Mouse (Mus musculus): ENCODE data around the gene Ube2l3. TPM values are rescaled to one million over a fixed set of nuclear protein-coding genes. Genes with fewer than 3 reads are reported as not detected.

The Ube2l3 gene
- total RNA-seq, 2 experiments from 2014 or later = 110 to 125 TPM

GRCm38 (mm10) chr16:17154346-17154745 lies 48.1 kb downstream of the Ube2l3 start:
- DNase-seq = no peak
- intact Hi-C loops (cut with DNase I) = no loop called here

DNA sequence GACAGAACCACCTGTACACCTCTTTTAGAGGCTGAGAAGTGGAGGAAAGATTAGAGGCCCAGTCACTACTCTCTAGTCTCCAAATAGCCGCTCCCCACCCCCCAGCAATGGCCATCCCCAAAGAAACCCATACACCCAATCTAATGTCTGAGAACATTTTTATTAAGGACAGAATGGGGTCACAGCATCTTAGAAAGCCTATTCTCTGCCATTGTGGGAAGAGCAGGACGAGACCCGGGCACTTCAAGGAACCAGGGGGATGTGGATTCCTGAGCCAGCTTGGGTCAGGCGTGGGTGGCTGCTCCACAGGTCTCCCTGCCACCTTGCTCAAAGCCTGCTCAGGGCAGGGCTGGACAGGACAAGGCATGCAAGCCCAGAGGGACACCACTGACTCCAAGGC lies 50.6 kb downstream of the Ube2l3 start:
- DNase-seq = no peak
- intact Hi-C loops (cut with DNase I) = no loop called here

DNA sequence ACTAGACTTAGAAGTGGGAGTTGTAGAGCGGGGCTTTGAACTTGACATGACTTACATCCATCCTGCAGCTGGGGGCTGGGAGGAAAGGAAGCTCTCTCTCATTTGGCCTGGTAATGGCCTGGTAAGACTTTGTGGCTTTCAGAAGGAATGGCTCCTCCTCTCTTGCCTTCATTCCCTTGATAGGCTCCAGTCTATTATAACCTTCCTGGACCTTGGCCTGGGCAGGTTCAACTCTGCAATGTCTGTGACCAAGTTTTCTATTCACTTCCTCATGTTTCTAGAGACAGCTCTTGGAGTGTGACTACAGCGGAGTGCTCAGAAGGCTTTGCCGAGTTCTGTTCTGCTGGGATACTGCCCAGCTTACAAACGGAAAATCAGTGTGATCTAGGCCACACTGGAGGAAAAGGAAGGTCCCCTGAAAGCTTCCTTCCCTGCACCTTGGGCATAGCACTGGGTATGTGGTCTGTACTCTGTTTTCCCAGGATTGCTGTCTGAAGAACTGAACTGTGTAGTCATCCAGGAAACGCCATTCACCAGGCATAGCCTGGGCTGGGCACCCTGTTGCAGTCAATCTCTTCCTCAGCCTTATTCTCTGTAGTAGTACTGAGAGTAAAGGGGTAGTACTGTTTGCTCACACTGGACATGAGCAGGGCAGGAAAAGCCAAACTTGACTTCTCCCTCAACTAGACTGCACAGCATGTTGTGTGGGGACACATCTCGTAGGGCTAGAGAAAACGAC lies 51.8 kb downstream of the Ube2l3 start:
- no peak for DNase-seq
- intact Hi-C loops (cut with DNase I) = no loop called here

DNA sequence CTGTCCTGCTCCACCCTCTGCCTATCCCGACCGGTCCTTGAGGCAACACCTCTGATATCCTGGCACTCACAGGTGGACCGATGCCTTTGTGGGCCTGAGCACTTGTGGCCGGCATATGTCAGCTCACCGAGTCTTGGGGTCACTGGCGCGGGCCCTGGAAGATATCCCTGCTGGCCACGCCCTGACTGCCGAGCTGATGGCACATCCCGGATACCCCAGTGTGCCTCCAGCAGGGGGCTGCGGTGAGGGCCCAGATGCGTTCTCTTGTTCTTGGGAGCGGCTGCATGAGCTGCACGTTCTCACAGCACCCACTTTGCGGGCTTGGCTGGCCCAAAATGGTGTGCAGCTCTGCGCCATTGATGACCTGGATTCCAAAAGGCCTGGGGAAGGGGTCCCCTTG lies 54.4 kb downstream of the Ube2l3 start:
- DNase-seq = no peak
- intact Hi-C loops (cut with DNase I) = loop anchor here (5.0 kb wide), 1 partner anchor 59 kb away; the partner anchor contains the start of gene Rimbp3

DNA sequence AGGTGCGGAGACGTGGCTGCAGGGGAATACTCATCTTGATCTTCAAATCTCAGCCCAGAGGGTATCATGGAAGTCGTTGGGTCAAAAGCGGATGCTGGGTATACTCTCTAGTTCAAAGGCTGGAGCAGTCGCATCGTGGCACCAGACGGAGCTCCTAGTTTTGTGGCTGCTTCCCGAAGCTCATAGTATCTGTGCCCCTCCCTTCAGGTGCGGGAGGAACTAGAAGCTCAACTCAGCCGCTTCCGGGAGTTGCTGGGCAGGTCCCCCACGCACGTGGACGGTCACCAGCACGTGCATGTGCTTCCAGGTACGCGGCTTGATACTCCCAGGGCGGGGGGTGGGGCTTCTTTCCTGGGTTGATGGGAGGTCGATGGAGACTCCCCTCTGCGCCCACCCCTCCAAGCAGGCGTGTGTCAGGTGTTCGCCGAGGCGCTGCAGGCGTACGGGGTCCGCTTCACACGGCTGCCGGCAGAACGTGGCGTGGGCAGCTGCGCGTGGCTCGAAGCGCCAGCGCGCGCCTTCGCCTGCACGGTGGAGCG lies 55.0 kb downstream of the Ube2l3 start:
- intact Hi-C loops (cut with DNase I) = loop anchor here (5.0 kb wide), 1 partner anchor 60 kb away; the partner anchor contains the start of gene Rimbp3
- no peak for DNase-seq

DNA sequence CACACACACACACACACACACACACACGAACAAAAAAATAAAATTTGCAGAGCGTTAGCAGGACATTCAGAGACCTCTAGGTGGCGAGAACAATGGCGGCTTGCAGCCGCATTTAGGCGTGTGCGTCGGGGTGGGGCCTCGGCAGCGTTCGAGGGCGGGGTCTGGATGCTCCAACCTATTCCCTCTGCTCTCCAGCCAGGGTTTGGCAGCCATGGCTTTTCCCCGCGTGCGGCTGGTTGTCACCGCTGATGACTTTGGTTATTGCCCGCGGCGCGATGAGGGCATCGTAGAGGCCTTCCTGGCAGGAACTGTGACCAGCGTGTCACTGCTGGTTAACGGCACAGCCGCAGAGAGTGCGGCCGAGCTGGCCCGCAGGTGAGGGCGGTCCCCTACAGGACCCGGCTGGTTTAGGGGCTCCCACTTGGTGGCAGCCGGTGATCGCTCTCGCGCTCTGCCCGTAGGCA lies 55.6 kb downstream of the Ube2l3 start, which contains the start of gene Ccdc116:
Gene Ccdc116 (minus strand): TSS at position 458 of the 464 bp plus-strand sequence.
- intact Hi-C loops (cut with DNase I) = loop anchor here (5.0 kb wide), 1 partner anchor 60 kb away; the partner anchor contains the start of gene Rimbp3
- peak; percentile 67 to 70 for DNase-seq

DNA sequence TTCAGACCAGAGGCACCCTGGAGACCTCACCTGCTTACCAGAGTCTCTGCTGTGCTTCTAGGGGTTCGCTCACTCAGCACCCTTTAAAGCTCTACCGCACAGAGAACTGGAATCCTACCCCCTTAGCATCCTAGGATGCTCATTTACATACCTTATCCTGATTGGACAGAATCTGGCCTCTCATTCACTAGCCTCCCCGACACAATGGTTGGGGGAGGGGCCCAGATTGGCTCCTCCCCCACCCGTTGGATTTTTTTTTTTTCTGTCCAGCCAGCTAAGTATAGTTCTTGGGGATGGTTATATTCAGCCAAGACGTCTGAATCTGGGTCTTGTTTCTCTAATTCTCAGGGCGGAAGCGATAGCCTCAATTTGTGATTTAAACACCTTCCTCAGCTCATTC lies 58.1 kb downstream of the Ube2l3 start, which contains the start of gene Ydjc:
Gene Ydjc (plus strand): TSS at position 283 of the 400 bp plus-strand sequence.
- no peak for DNase-seq
- intact Hi-C loops (cut with DNase I) = loop anchor here (5.0 kb wide), 1 partner anchor 128 kb away; no protein-coding TSS in a partner anchor

DNA sequence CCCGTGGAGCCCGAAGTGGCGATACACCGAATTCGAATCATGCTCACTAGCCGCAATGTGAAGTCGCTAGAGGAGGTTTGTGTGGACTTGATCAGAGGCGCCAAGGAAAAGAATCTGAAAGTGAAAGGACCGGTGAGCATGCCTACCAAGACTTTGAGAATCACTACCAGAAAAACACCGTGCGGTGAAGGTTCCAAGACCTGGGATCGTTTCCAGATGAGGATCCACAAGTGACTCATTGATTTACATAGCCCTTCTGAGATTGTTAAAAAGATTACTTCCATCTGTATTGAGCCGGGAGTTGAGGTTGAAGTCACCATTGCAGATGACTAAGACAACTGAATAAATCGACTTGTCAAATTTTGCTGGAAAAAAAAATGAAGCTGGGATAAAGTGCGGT lies 65.1 kb downstream of the Ube2l3 start:
- intact Hi-C loops (cut with DNase I) = no loop called here
- no peak for DNase-seq

- intact Hi-C loops (cut with DNase I) = loop anchor here (5.0 kb wide), 2 partner anchors 74 to 144 kb away; partner anchors contain the start of genes Rimbp3 and Tmem191c
- DNase-seq = no peak
Measured at GRCm38 (mm10) chr16:17132906-17133200, 69.6 kb downstream of the Ube2l3 start.

DNA sequence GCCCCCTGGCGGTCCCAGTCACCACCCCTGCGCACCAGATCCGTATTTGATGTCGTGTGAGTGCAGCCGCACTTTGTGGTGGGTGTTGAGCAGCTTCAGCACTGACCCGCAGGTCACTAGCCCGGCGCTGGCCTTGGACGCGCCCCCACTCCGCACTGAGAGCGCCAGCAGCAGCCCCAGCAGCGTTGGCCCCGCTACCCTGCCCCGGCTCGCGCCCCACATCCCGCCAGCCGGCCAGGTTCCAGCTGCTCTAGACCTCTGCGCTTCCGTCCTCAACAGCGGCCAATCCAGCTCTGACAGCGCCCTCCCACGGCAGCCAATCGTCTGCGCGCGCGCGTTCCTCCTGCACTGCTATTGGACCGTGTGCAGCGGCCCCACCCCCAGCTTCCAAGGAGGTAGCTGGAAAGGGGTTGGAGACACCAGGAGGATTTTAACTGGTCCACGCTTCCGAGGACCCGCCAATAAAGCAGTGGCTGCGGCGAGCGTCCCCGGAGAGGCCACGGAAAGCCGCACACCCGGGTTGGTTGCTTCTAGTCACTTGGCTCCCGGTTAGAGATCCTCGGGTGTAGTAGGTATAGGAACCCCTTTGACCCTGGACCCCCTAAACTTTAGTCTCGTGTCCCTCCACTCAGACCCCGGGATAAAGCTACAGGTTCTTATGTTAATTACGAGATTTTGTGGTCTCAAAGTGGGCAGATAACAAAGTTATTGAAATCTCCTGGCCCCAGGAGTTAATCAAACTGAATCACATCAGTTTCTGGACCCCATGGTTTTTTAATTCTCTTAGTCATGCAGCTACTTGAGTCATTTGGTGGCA lies 70.2 kb downstream of the Ube2l3 start, which contains the start of gene Sdf2l1:
Gene Sdf2l1 (minus strand): TSS at position 295 of the 817 bp plus-strand sequence.
- intact Hi-C loops (cut with DNase I) = loop anchor here (5.0 kb wide), 2 partner anchors 75 to 145 kb away; partner anchors contain the start of genes Rimbp3 and Tmem191c
- peak; percentile 93 to 94 for DNase-seq

- DNase-seq = peak in 1 of 2 experiments; percentile 20
- intact Hi-C loops (cut with DNase I) = loop anchor here (5.0 kb wide), 2 partner anchors 76 to 146 kb away; partner anchors contain the start of genes Rimbp3 and Tmem191c
Measured at GRCm38 (mm10) chr16:17131191-17132088, 71.0 kb downstream of the Ube2l3 start.

DNA sequence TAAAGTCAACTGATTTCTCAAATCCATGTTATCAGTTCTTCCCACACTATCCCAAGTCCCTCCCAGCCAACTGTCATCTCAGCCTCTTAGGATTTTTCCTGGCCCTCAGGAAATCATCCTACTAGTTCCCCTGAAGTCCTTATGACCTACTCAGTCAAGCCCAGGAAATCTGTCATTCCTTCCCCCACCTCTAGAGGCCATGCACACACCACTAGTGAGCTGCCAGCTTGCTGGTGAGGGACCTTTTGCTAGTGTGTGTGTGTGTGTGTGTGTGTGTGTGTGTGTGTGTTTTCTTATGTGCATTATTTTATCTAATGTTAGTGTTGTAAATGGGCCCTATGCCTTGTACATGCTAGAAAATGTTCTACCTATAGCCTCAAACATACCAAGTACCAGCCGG lies 75.2 kb downstream of the Ube2l3 start:
- DNase-seq = peak; percentile 22 to 32
- intact Hi-C loops (cut with DNase I) = loop anchor here (5.0 kb wide), 1 partner anchor 165 kb away; no protein-coding TSS in a partner anchor

DNA sequence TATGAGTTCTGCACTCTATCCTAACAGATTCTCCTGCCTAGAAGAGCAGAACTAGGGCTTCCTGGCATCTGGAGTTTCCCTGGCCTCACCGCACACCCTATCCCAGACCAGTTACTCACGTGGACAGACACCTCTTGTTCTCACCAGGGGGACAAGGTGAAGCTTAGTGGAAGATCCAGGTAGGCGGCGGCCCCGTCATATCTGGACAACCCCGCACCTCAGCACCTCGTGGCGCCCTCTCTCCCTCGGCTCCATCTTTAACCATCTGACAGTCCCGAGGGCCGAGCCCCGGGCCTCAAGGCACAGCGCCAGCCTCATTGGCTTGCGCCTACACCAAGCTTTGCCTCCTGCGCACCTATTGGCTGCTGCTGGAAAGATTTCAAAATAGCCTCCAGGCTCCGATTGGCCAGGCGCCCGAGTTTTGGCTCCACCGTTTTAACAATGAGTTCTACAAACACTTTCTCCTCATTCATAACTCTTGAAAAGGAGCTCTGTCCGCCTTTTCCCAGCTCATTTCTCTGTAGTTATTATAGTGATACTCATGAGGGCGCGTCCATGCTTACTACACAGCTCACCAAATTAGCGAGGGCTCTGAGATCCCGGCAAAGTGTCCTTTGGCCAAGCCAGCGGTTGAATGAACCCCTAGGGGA lies 77.5 kb downstream of the Ube2l3 start, which contains the start of gene 2610318N02Rik:
Gene 2610318N02Rik (minus strand): TSS at position 297 of the 650 bp plus-strand sequence.
- DNase-seq = peak; percentile 38 to 49
- intact Hi-C loops (cut with DNase I) = loop anchor here (5.0 kb wide), 1 partner anchor 167 kb away; no protein-coding TSS in a partner anchor

- intact Hi-C loops (cut with DNase I) = no loop called here
- no peak for DNase-seq
Measured at GRCm38 (mm10) chr16:17124119-17124870, 78.2 kb downstream of the Ube2l3 start.

GRCm38 (mm10) chr16:17121569-17121968 lies 80.9 kb downstream of the Ube2l3 start:
- intact Hi-C loops (cut with DNase I) = no loop called here
- DNase-seq = no peak

DNA sequence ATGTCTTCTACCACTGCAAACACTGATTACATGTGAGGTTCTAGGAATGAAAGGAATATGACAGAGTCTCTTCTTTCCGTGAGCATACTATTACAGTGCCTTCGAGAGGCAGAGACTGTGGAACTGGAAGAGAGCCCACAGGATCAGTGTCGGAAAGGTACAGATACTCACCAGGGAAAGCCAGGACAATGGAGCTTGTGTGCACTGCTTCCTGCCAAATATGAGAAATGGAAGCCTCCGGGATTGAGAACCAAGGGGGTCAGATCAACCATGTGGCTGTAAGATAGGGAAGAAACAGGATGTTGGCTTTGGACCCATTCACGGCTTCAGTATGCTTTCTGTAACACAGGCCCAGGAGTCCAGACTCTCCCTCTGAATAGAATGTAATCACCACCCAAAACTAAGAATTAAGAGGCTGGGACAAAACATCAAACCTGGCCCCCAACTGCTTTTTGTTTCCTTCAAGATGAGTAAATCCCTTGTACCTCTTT lies 85.1 kb downstream of the Ube2l3 start:
- intact Hi-C loops (cut with DNase I) = no loop called here
- DNase-seq = no peak

DNA sequence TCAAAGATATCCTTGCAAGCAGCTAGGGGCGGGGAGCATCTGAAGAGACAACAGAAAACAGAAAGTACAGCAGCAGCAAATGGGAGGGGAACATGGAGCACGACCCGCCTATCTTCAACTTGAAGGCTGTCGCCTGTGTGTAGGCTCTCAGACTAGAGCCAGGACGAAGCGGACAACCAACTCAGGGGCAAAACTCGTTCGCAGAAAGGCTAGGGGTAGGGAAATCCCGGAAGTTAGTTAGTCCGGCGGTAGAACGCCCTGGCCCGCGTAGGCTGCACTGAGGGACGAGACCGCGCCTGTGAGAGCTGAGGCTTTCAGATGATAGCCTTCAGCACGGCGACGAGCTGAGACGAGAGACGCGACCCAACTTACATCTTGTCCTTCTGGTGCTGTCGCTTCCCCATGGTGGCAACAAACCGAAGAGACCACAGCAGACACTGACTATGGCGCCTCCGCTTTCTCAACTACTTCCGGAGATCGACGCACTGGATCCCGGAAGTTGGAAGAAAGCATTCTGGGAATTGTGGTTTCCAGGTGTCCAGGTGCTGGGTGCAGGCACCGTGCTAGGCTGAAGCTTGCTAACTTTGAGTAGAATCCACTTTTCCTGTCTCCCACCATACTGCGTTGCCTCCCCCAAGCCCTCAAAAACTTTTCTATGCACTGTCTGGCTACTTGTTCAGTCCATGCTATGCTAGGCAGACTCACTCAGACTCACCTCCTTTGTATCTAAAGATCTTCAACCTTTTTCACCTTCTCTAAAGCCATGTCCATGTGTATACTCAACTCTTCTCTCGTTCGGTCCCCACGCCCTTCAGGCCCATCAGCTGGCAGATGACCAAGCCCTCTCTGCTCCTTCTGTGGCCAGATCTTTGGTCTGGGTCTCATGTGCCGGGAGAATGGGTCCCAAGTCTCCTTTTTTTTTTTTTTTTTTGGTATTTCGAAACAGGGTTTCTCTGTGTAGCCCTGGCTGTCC lies 91.4 kb downstream of the Ube2l3 start, which contains the start of gene Ppil2:
Gene Ppil2 (minus strand): TSS at position 487 of the 973 bp plus-strand sequence.
- intact Hi-C loops (cut with DNase I) = loop anchor here (5.0 kb wide), 1 partner anchor 129 kb away; the partner anchor contains the start of gene Mapk1
- DNase-seq = peak; percentile 72 to 75
